In genomic region chr10:85502656-85503055, GRCm38 (mm10) we compare ENCODE assay signal across 24 mouse cellular contexts.
DNase-seq lines count a peak whose midpoint lies in the region; ATAC-seq and TF ChIP-seq lines count a peak whose summit lies in the region.
"Had no signal": no experiment of that assay in that cellular context is flagged by ENCODE, and none has a peak within 500 bp of the region (broad histone marks: within the 10 kb centered on the region; RNA-seq: fewer than 3 reads in every experiment).

No protein-coding gene starts in this region.

- peak; percentile 28 to 61 for DNase-seq in natural killer cell, adult 2 months (ENCODE audit: low spot score in 2 of 2)
- no peak for DNase-seq in stomach, postnatal 0 days (ENCODE audit: low spot score)
- DNase-seq in left cerebral cortex, adult 9 months (ENCODE audit: low spot score in 2 of 2), result no peak
- DNase-seq: adrenal gland, postnatal 14 days; cerebellum, adult 11 months; cerebellum, adult 9-10 months; cerebellum, postnatal 36 days; gastrocnemius, postnatal 10 days; heart, postnatal 4 days; kidney, adult 18-20 months; layer of hippocampus, adult 9-11 months; thymus, postnatal 14 days had no signal

- H3K27me3 ChIP-seq in kidney, embryonic 15.5 days, result no peaks in the 10 kb centered on the region
- H3K27me3 ChIP-seq in kidney, embryonic 16.5 days (ENCODE audit: insufficient read depth, low read length), result no peaks in the 10 kb centered on the region
- H3K27me3 ChIP-seq in stomach, postnatal 0 days (ENCODE audit: control insufficient read depth, insufficient read depth, low read length), result no peaks in the 10 kb centered on the region
- H3K27me3 ChIP-seq: hindbrain, embryonic 13.5 days; limb, embryonic 12.5 days; midbrain, embryonic 12.5 days; stomach, embryonic 15.5 days had no signal

- H3K4me2 ChIP-seq in kidney, embryonic 15.5 days, result no peak overlapping the region
- H3K4me2 ChIP-seq in kidney, embryonic 16.5 days (replicated peaks; ENCODE audit: low read depth, low read length), result no peak overlapping the region
- no peak overlapping the region for H3K4me2 ChIP-seq in stomach, postnatal 0 days (replicated peaks; ENCODE audit: low read depth)
- H3K4me2 ChIP-seq: embryonic facial prominence, embryonic 12.5 days; heart, embryonic 11.5 days; hindbrain, embryonic 13.5 days; limb, embryonic 12.5 days; midbrain, embryonic 12.5 days; stomach, embryonic 15.5 days had no signal

- H3K9me3 ChIP-seq in kidney, embryonic 15.5 days (replicated peaks), result no peaks in the 10 kb centered on the region
- no peaks in the 10 kb centered on the region for H3K9me3 ChIP-seq in kidney, embryonic 16.5 days (ENCODE audit: low read length)
- no peaks in the 10 kb centered on the region for H3K9me3 ChIP-seq in stomach, postnatal 0 days (ENCODE audit: control insufficient read depth, low read length)
- H3K9me3 ChIP-seq: embryonic facial prominence, embryonic 12.5 days; hindbrain, embryonic 13.5 days; limb, embryonic 12.5 days; midbrain, embryonic 12.5 days; stomach, embryonic 15.5 days had no signal

- H3K4me3 ChIP-seq in kidney, embryonic 15.5 days (replicated peaks), result no peak overlapping the region
- no peak overlapping the region for H3K4me3 ChIP-seq in kidney, embryonic 16.5 days (ENCODE audit: low read length)
- no peak overlapping the region for H3K4me3 ChIP-seq in stomach, postnatal 0 days (ENCODE audit: low read depth, low read length)
- H3K4me3 ChIP-seq: embryonic facial prominence, embryonic 12.5 days; hindbrain, embryonic 13.5 days; limb, embryonic 12.5 days; midbrain, embryonic 12.5 days; stomach, embryonic 15.5 days had no signal

- no peak for ATAC-seq in kidney, embryonic 15.5 days (replicated peaks; ENCODE audit: low FRiP score)
- ATAC-seq in kidney, embryonic 16.5 days (ENCODE audit: low FRiP score, low TSS enrichment), result no peak
- peak; percentile 13 for ATAC-seq in common myeloid progenitor, adult 5-6 weeks (replicated peaks; ENCODE audit: low read depth, poor library complexity, severe bottlenecking)
- peak; percentile 10; the same call in 1 of the 2 replicates for ATAC-seq in megakaryocyte, adult 5-6 weeks (ENCODE audit: poor library complexity, severe bottlenecking)
- no peak for ATAC-seq in stomach, postnatal 0 days (ENCODE audit: low FRiP score, low TSS enrichment)
- ATAC-seq: forebrain, embryonic 14.5 days had no signal

- no peak for TF ChIP-seq CTCF in stomach, postnatal 0 days (IDR thresholded peaks at IDR 0.05; ENCODE audit: low read depth)

- no peak overlapping the region for H3K9ac ChIP-seq in kidney, embryonic 15.5 days
- no peak overlapping the region for H3K9ac ChIP-seq in kidney, embryonic 16.5 days (replicated peaks; ENCODE audit: low read length)
- H3K9ac ChIP-seq in stomach, postnatal 0 days (ENCODE audit: low read length), result no peak overlapping the region
- H3K9ac ChIP-seq: embryonic facial prominence, embryonic 12.5 days; hindbrain, embryonic 13.5 days; limb, embryonic 12.5 days; midbrain, embryonic 12.5 days; stomach, embryonic 15.5 days had no signal

- TF ChIP-seq EP300 in stomach, postnatal 0 days (optimal IDR thresholded peaks at IDR 0.05), result no peak

- peak overlapping the region; percentile 66; the same call in 1 of the 2 replicates for H3K27ac ChIP-seq in kidney, embryonic 15.5 days
- H3K27ac ChIP-seq in kidney, embryonic 16.5 days (ENCODE audit: low read length), result no peak overlapping the region
- no peak overlapping the region for H3K27ac ChIP-seq in stomach, postnatal 0 days (replicated peaks)
- H3K27ac ChIP-seq: embryonic facial prominence, embryonic 12.5 days; hindbrain, embryonic 13.5 days; macrophage; midbrain, embryonic 12.5 days; stomach, embryonic 15.5 days had no signal

- whole genome bisulfite sequencing in kidney, embryonic 15.5 days, result 56% methylated on average over 9 of the region's 9 CpGs
- whole genome bisulfite sequencing in kidney, embryonic 16.5 days, result 53% methylated on average over 9 of the region's 9 CpGs
- WGBS in stomach, postnatal 0 days, result 75% methylated on average over 9 of the region's 9 CpGs

- peaks cover 16% of the 10 kb centered on the region for H3K4me1 ChIP-seq in kidney, embryonic 15.5 days
- peaks cover 19% of the 10 kb centered on the region for H3K4me1 ChIP-seq in kidney, embryonic 16.5 days (ENCODE audit: insufficient read depth, low read length)
- H3K4me1 ChIP-seq in stomach, postnatal 0 days (replicated peaks; ENCODE audit: control insufficient read depth, insufficient read depth), result no peaks in the 10 kb centered on the region
- H3K4me1 ChIP-seq: hindbrain, embryonic 13.5 days; midbrain, embryonic 12.5 days; stomach, embryonic 15.5 days had no signal

- no peaks in the 10 kb centered on the region for H3K36me3 ChIP-seq in kidney, embryonic 15.5 days
- H3K36me3 ChIP-seq in kidney, embryonic 16.5 days (ENCODE audit: insufficient read depth, low read length), result no peaks in the 10 kb centered on the region
- no peaks in the 10 kb centered on the region for H3K36me3 ChIP-seq in stomach, postnatal 0 days (ENCODE audit: control insufficient read depth, insufficient read depth, low read length)
- H3K36me3 ChIP-seq: embryonic facial prominence, embryonic 12.5 days; hindbrain, embryonic 13.5 days; limb, embryonic 12.5 days; midbrain, embryonic 12.5 days; stomach, embryonic 15.5 days had no signal

Comparison
In these comparisons a context has a peak if more than half of its experiments do, and no peak if none do; other contexts are left out.
1. ATAC-seq: peak in common myeloid progenitor, adult 5-6 weeks (single experiment) and megakaryocyte, adult 5-6 weeks (single experiment); none in kidney, embryonic 15.5 days (single experiment), kidney, embryonic 16.5 days (single experiment) and stomach, postnatal 0 days (single experiment).
2. DNase-seq: peak in natural killer cell, adult 2 months (2 of 2); none in stomach, postnatal 0 days (single experiment) and left cerebral cortex, adult 9 months (0 of 2).